Mouse (Mus musculus) layer of hippocampus, adult 2 months (tissue): ENCODE measurements around the gene Adam1a. TPM values are rescaled to one million over a fixed set of nuclear protein-coding genes. Genes with fewer than 3 reads are reported as not detected.
"Not testable (repeated sequence)": the region's sequence is repeated elsewhere in the genome, so short reads cannot be mapped to it uniquely, and the experiment has no call there.

ENCODE experiments used
- DNase-seq, 2 experiments: peaks; one replicate each; pipeline ENCODE4 v3.0.0; 2022; ENCODE audit warnings: low spot score in 2 of 2
- H3K27ac ChIP-seq: fragments of 200-600 bp; 2 replicates; pipeline ENCODE4 v1.8.1; 2022
- H3K4me3 ChIP-seq: fragments of 200-600 bp; 2 replicates; pipeline ENCODE4 v1.8.1; 2022; ENCODE audit warnings: mild to moderate bottlenecking
- CTCF ChIP-seq: fragments of 200-600 bp; conservative IDR thresholded peaks from 2 replicates; pipeline ENCODE4 v1.8.1; 2022; ENCODE audit warnings: antibody characterized with exemption, mild to moderate bottlenecking, moderate library complexity
- total RNA-seq, 2 experiments: library from RNA; stranded (reverse); gene quantifications; 2 replicates each; pipeline ENCODE4 v1.2.3; 2021

Adam1a gene
- total RNA-seq, 2 experiments from 2014 or later, result 17.7 to 22.9 TPM

- DNase-seq, result peak; percentile 96 to 99
- Histone ChIP-seq H3K27ac (peak within 1 kb of the TSS; percentile 99), H3K4me3 (peak within 1 kb of the TSS; percentile 98)
- no peak for TF ChIP-seq CTCF
Observed at GRCm38 (mm10) chr5:121545793-121546529, 679 bp upstream of the Adam1a start, which contains the start of gene Mapkapk5. Gene Mapkapk5 (minus strand): TSS chr5:121545905.

DNA sequence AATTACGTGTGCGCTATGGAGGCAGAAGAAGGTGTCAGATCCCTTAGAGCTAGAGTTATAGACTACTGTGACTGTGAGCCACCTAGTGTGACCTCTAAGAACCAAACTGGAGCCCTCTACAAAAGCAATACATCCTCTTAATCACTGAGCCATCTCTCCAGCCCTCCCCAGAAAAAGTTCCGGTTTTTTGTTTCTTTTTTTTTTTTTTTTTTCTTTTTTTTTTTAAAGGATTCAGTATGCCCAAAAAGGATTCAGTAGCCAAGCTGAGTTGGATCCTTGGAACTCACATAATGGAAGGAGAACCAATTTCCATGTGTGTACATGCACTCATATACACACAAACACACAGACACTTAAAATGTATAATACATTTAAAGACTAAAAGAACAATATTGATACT, 1.9 kb downstream of the Adam1a start:
- TF ChIP-seq CTCF, result no peak
- H3K4me3 ChIP-seq, result no peak overlapping the region
- no peak for DNase-seq
- H3K27ac ChIP-seq, result no peak overlapping the region

GRCm38 (mm10) chr5:121541235-121541634, 4.0 kb downstream of the Adam1a start:
- Histone ChIP-seq H3K4me3 (no peak overlapping the region), H3K27ac (no peak overlapping the region)
- peak; percentile 63 for TF ChIP-seq CTCF
- DNase-seq, result no peak

DNA sequence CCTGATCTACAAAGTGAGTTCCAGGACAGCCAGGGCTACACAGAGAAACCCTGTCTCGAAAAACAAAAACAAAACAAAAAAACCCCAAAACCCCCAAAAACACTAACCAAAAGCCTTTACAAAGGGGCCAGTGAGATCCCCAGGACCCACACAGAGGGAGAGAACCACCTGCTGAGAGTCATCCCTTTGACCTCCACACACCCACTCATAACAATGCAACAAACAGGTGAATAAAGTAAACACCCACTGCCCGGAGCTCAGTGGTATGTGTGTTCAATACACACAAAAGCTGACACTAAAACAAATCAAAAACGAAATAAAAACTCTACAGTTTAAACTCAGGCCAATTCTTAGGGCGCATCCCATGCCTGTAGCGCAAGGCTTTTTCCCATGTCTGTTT, 5.2 kb downstream of the Adam1a start:
- H3K27ac ChIP-seq, result no peak overlapping the region
- H3K4me3 ChIP-seq, result no peak overlapping the region
- no peak for DNase-seq
- TF ChIP-seq CTCF, result no peak

GRCm38 (mm10) chr5:121537588-121537987, 7.7 kb downstream of the Adam1a start:
- no peak overlapping the region for H3K4me3 ChIP-seq
- no peak for TF ChIP-seq CTCF
- DNase-seq, result no peak

DNA sequence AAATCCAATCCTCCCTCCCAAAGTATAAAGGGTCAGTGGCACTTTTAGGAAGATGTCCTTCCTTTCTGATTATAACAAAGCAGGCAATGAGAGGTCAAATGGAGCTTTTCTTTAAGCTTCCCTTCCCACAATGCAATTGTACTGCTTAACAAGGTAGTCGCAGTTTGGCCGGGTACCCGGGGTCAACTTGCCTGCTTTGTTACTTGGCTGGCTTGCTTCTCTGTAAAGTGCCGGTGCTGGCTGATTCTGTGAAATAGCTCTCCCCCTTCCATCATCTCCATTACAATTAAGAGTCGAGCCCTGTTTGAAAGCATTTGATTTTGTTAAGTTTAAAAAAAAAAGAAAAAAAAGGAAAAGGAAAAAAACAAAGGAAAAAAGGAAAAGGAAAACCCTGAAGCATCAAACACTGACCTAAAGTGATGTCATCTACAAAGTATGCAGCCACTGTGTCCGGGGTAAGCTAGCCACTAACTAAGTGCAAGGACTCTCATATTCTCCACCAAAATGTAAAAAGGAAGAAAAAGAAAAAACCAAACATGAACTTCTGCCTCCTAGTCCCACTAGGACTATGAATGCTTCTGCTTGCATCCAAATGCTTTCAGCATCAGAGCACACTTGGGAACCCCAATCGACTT, 8.2 kb downstream of the Adam1a start:
- no peak for DNase-seq
- no peak for TF ChIP-seq CTCF
- H3K27ac ChIP-seq, result no peak overlapping the region
- no peak overlapping the region for H3K4me3 ChIP-seq

More at GRCm38 (mm10) chr5:121537588-121537987, 7.7 kb downstream of the Adam1a start:
- no peak overlapping the region for H3K27ac ChIP-seq

- no peak for DNase-seq
- no peak overlapping the region for H3K4me3 ChIP-seq
- no peak for TF ChIP-seq CTCF
- no peak overlapping the region for H3K27ac ChIP-seq
Observed at GRCm38 (mm10) chr5:121535116-121535515, 10.2 kb downstream of the Adam1a start.

- DNase-seq, result no peak
- no peak overlapping the region for H3K27ac ChIP-seq
- TF ChIP-seq CTCF, result peak; percentile 69
- H3K4me3 ChIP-seq, result no peak overlapping the region
Observed at GRCm38 (mm10) chr5:121534521-121534920, 10.8 kb downstream of the Adam1a start.

DNA sequence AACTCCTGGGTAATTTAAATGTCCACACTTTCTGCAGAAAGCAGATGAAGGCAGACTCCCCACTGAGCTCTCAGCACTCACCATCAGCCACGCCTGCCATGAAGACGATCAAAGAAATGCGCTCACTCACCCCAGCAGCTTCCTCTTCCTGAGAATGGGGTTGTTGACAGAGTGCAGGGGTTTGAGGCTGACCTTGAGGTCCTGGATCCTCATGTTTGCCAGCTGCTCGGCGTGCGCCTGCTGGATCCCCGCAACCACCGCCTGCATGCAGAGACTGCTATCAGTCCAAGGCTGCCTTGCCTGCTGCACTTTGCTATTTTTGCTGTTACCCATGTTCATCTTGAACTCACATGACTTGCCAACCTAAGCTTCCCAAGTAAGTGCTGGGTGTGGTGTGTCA, 18.3 kb downstream of the Adam1a start:
- DNase-seq, result no peak
- no peak for TF ChIP-seq CTCF
- no peak overlapping the region for H3K4me3 ChIP-seq
- H3K27ac ChIP-seq, result no peak overlapping the region

DNA sequence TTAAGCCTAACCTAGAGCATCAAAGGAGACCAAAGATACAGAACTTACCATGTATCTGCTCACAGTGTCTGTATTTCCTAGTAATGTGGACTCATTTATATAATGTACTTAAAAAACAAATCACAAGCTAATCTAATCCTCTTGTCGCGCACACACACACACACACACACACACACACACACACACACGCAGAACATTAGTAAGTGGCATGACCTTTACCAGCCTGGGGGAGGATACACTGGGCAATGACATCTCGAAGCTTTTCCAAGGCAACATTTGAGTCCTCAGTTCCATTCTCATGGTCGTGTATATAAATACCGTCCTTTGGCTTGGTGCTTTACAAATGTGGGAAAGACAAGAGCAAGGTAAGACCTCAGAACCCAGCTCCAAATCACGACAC, 18.8 kb downstream of the Adam1a start:
- no peak for DNase-seq
- Histone ChIP-seq H3K4me3 (no peak overlapping the region), H3K27ac (no peak overlapping the region)
- no peak for TF ChIP-seq CTCF

DNA sequence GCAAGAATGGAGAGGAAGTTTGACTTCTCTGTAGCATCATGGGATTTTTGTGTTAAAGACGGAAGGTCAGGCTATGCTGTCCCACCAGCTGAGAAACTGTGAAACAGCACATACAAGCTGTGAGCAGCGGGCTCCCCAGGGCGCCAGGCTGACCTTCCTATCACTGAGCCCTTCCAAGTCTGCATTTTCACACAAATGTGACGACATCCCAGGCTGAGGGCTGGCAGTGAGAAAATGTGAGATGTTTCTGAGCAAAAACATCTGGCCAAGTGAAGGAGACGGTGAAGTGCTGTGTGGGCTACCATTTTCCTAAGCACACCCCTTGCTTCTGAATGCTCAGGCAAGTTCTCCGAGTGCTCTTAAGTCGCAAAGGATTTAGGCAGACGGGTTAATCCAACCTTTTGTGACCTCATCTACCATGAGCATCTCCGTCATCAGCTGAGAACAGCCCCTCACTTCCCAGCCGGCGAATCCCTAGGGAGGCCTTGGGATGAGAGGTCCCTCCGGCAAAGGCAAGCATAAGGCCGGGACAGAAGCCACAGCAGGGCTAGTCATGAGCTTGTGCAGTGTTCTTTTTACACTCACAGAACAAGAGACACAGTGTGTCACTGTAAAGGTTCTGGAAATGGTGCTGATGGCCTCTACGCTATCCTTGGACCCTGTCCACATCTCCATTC, 19.4 kb downstream of the Adam1a start:
- no peak overlapping the region for H3K4me3 ChIP-seq
- DNase-seq, result no peak
- no peak for TF ChIP-seq CTCF
- no peak overlapping the region for H3K27ac ChIP-seq

- DNase-seq, H3K4me3 ChIP-seq, H3K27ac ChIP-seq: not testable (repeated sequence)
Observed at GRCm38 (mm10) chr5:121519758-121520157, 25.5 kb downstream of the Adam1a start.

DNA sequence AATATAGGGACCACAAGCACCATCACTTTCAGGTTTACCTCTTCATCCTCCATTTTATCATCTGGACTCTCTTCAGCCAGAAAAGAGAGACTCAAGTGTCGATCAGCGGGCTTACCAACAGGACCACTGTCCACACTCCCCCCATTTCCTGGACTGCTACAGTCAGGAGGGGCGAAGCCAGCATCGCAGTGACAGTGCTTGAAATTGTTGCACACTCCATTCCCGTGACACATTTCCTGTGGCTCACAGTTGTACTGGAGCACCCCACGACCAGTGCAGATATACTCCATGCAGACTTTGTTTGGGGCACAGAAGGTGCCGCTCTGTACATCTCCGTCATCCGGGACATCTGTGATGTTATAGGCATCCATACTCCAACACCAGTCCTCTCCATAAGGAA, 26.3 kb downstream of the Adam1a start:
- no peak for TF ChIP-seq CTCF
- Histone ChIP-seq H3K4me3 (no peak overlapping the region), H3K27ac (no peak overlapping the region)
- no peak for DNase-seq
